Mouse (Mus musculus) E14TG2a.4 (cell line): ENCODE measurements at regions not wholly inside any gene's neighbourhood (a gene's known extent, or its start where the extent isn't known, plus 50 kb on each side); places are given as distances from the start of the nearest gene placed in this dataset.

Experiments
- CTCF ChIP-seq: conservative IDR thresholded peaks from 2 replicates; pipeline ENCODE4 v1.5.1; 2014; ENCODE audit warnings: low read length
- POU5F1 ChIP-seq: IDR thresholded peaks from 2 replicates; pipeline ENCODE4 v1.6.1; 2014; ENCODE audit warnings: low read length, borderline replicate concordance

DNA sequence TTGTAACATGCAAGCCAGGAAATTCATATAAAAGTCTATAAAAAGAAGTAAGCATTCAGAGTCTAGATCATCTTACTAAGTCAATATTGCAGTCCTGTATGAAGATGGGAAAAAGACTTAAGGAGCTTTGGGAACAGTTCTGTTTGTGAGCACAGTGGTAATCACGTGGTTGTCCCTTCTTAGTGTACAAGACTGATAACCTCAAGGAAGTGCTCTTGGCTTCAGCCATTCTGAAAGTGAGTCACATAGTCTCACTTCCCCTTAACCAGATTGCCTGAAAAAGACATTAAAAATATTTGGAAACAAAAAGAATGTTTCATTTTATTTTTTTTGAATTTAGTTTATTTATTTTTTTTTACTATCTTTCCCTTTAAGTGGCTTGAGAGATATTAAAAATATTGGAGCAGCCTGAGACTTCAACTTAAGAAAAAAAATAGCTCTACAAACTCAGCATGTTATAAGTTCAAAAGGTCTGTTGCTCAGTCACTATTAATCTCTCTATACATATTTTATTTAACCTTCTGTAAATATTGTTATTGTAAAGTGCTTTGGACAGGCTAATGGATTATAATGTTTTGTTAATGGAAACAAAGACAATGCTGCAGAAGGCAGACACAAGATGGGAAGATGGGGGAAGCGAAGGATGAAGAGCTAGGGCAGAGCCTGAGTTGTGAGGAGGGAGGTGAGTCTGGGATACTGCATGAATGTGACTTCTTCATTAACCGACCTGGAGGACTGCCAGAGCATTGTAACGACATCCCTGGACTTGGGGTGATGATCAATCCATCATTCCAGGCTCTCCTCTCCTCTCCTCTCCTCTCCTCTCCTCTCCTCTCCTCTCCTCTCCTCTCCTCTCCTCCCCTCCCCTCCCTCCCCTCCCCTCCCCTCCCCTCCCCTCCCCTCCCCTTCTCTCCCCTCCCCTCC is 300.2 kb upstream of the Mpdz start:
- TF ChIP-seq CTCF (no peak), POU5F1 (no peak)
